Mouse (Mus musculus) kidney, adult 2 months (tissue): ENCODE data around the gene C130074G19Rik. TPM values are rescaled to one million over a fixed set of nuclear protein-coding genes. Genes with fewer than 3 reads are reported as not detected.

ENCODE experiments used
- DNase-seq: peaks from one replicate; pipeline ENCODE4 v3.0.0; 2021
- H3K27ac ChIP-seq: fragments of 200-500 bp; 2 replicates; pipeline ENCODE4 v1.5.1; 2012; ENCODE audit warnings: low read depth, low read length, control low read depth, inconsistent platforms; ENCODE audit not compliant: insufficient read depth
- H3K27me3 ChIP-seq: fragments of 200-500 bp; replicated peaks from 2 replicates; pipeline ENCODE4 v1.6.1; 2012; ENCODE audit warnings: mild to moderate bottlenecking, moderate library complexity, low read length, inconsistent platforms; ENCODE audit not compliant: control insufficient read depth, insufficient read depth
- H3K36me3 ChIP-seq: fragments of 200-500 bp; 2 replicates; pipeline ENCODE4 v1.6.1; 2012; ENCODE audit warnings: mild to moderate bottlenecking, moderate library complexity, low read length, inconsistent platforms; ENCODE audit not compliant: control insufficient read depth, insufficient read depth
- H3K4me1 ChIP-seq: fragments of 200-500 bp; 2 replicates; pipeline ENCODE4 v1.6.1; 2011; ENCODE audit warnings: low read length; ENCODE audit not compliant: control insufficient read depth, insufficient read depth
- H3K4me3 ChIP-seq: fragments of 200-500 bp; 2 replicates; pipeline ENCODE4 v1.5.1; 2011; ENCODE audit warnings: mild to moderate bottlenecking, low read depth, low read length, control low read depth; ENCODE audit not compliant: insufficient read depth
- CTCF ChIP-seq: fragments of 200-500 bp; conservative IDR thresholded peaks from 2 replicates; pipeline ENCODE4 v1.5.1; 2011; ENCODE audit warnings: low read depth, mild to moderate bottlenecking, control low read depth, low read length, moderate library complexity, mixed read lengths; ENCODE audit not compliant: insufficient read depth, insufficient read length
- POLR2A ChIP-seq: fragments of 200-500 bp; IDR thresholded peaks from one replicate; pipeline ENCODE4 v1.6.1; 2011; ENCODE audit warnings: low read depth, low read length, control low read depth
- WGBS: fragments of 180-500 bp; shearing (Covaris S2); methylation state at CpG from one replicate; pipeline ENCODE4 v1.1.7; 2018; 5-methylcytosine and 5-hydroxymethylcytosine counted together
- polyA plus RNA-seq: library from polyadenylated mRNA; depleted of rRNA; stranded (reverse); fragments of >200 nt; gene quantifications from 2 replicates; pipeline ENCODE4 v1.2.3, GENCODE M21; 2012; rRNA removed

The C130074G19Rik gene
- 83.3 and 113 TPM in 2 replicates for polyA plus RNA-seq

GRCm38 (mm10) chr1:184882281-184883268, at the start of gene C130074G19Rik:
Gene C130074G19Rik, minus strand, starts transcription at chr1:184883218.
- Histone ChIP-seq H3K27ac (peak within 1 kb of the TSS; percentile 90), H3K4me1 (peaks cover 10% of the 10 kb centered on the region), H3K36me3 (no peaks in the 10 kb centered on the region; the same call in 1 of the 2 replicates), H3K4me3 (peak within 1 kb of the TSS; percentile 92), H3K27me3 (no peaks in the 10 kb centered on the region)
- peak; percentile 94 for DNase-seq
- TF ChIP-seq POLR2A (peak; percentile 38), CTCF (peak; percentile 78)
- WGBS, result 2% methylated on average over 77 of the region's 77 CpGs

GRCm38 (mm10) chr1:184931097-184931496, 48.1 kb upstream of the C130074G19Rik start:
- Histone ChIP-seq H3K4me1 (no peaks in the 10 kb centered on the region), H3K36me3 (no peaks in the 10 kb centered on the region), H3K27ac (no peak overlapping the region), H3K4me3 (no peak overlapping the region), H3K27me3 (no peaks in the 10 kb centered on the region)
- DNase-seq, result no peak
- WGBS, result 84% methylated on average over 6 of the region's 6 CpGs
- TF ChIP-seq POLR2A (no peak), CTCF (no peak)

- Histone ChIP-seq H3K4me1 (no peaks in the 10 kb centered on the region), H3K36me3 (no peaks in the 10 kb centered on the region), H3K27me3 (no peaks in the 10 kb centered on the region), H3K4me3 (no peak overlapping the region), H3K27ac (no peak overlapping the region)
- DNase-seq, result no peak
- WGBS, result 88% methylated on average over 1 of the region's 1 CpGs
- no peak for TF ChIP-seq CTCF
- no peak for TF ChIP-seq POLR2A
These were observed 45.4 kb upstream of the C130074G19Rik start for GRCm38 (mm10) chr1:184928382-184928781.

GRCm38 (mm10) chr1:184927911-184928310, 44.9 kb upstream of the C130074G19Rik start:
- H3K27me3 ChIP-seq, result no peaks in the 10 kb centered on the region
- H3K4me1 ChIP-seq, result no peaks in the 10 kb centered on the region
- H3K4me3 ChIP-seq, result no peak overlapping the region
- no peak overlapping the region for H3K27ac ChIP-seq
- TF ChIP-seq POLR2A (no peak), CTCF (no peak)
- 93% methylated on average over 1 of the region's 1 CpGs for WGBS
- H3K36me3 ChIP-seq, result no peaks in the 10 kb centered on the region
- DNase-seq, result no peak

- 84% methylated on average over 13 of the region's 13 CpGs for WGBS
- TF ChIP-seq POLR2A (no peak), CTCF (no peak)
- no peak overlapping the region for H3K4me3 ChIP-seq
These were observed 39.8 kb upstream of the C130074G19Rik start for GRCm38 (mm10) chr1:184922824-184923223.

GRCm38 (mm10) chr1:184920057-184920456, 37.0 kb upstream of the C130074G19Rik start:
- no peak overlapping the region for H3K27ac ChIP-seq
- no peak for DNase-seq
- H3K27me3 ChIP-seq, result no peaks in the 10 kb centered on the region
- no peaks in the 10 kb centered on the region for H3K36me3 ChIP-seq
- WGBS, result 84% methylated on average over 5 of the region's 5 CpGs
- no peaks in the 10 kb centered on the region for H3K4me1 ChIP-seq
- no peak overlapping the region for H3K4me3 ChIP-seq
- TF ChIP-seq POLR2A (no peak), CTCF (no peak)

More at GRCm38 (mm10) chr1:184922824-184923223, 39.8 kb upstream of the C130074G19Rik start:
- Histone ChIP-seq H3K4me1 (no peaks in the 10 kb centered on the region), H3K36me3 (no peaks in the 10 kb centered on the region), H3K27me3 (no peaks in the 10 kb centered on the region), H3K27ac (no peak overlapping the region)
- DNase-seq, result no peak

GRCm38 (mm10) chr1:184918227-184918888, 35.3 kb upstream of the C130074G19Rik start:
- no peaks in the 10 kb centered on the region for H3K36me3 ChIP-seq
- H3K4me3 ChIP-seq, result no peak overlapping the region
- TF ChIP-seq POLR2A, result no peak
- TF ChIP-seq CTCF, result no peak
- no peaks in the 10 kb centered on the region for H3K27me3 ChIP-seq
- peak; percentile 14 for DNase-seq
- H3K27ac ChIP-seq, result no peak overlapping the region
- no peaks in the 10 kb centered on the region for H3K4me1 ChIP-seq
- WGBS, result 91% methylated on average over 5 of the region's 5 CpGs
